Mouse (Mus musculus) testis, adult 2 months (tissue): ENCODE measurements around the gene Zdhhc12.
"Not testable (repeated sequence)": the region's sequence is repeated elsewhere in the genome, so short reads cannot be mapped to it uniquely, and the experiment has no call there.

ENCODE experiments used
- CTCF ChIP-seq: fragments of 200-500 bp; IDR thresholded peaks from 2 replicates; pipeline ENCODE4 v1.5.1; 2012; ENCODE audit warnings: low read depth, mild to moderate bottlenecking, inconsistent platforms, low read length, moderate library complexity; ENCODE audit not compliant: control insufficient read depth, insufficient read depth, insufficient replicate concordance
- POLR2A ChIP-seq: fragments of 200-500 bp; IDR thresholded peaks from 2 replicates; pipeline ENCODE4 v1.6.1; 2012; ENCODE audit warnings: low read depth, mild to moderate bottlenecking, inconsistent platforms, low read length, moderate library complexity; ENCODE audit not compliant: control insufficient read depth

GRCm38 (mm10) chr2:30055310-30055709 lies 38.1 kb downstream of the Zdhhc12 start:
- not testable (repeated sequence) for TF ChIP-seq CTCF, POLR2A
